Mouse (Mus musculus): Measurements from ENCODE around the gene Mrm2.
"Not testable (repeated sequence)": the region's sequence is repeated elsewhere in the genome, so short reads cannot be mapped to it uniquely, and the experiment has no call there.

Gene Mrm2

GRCm38 (mm10) chr5:140331615-140332512 is at the start of gene Mrm2:
Gene Mrm2, minus strand, starts transcription at chr5:140331898.
- peak; percentile 86 to 87 for DNase-seq

- DNase-seq: no peak
These were observed 49.5 kb upstream of the Mrm2 start for GRCm38 (mm10) chr5:140381156-140381555.

GRCm38 (mm10) chr5:140379299-140379698 is 47.6 kb upstream of the Mrm2 start:
- no peak for DNase-seq

GRCm38 (mm10) chr5:140378121-140378853 is 46.6 kb upstream of the Mrm2 start:
- no peak for DNase-seq

GRCm38 (mm10) chr5:140375249-140375829 is 43.6 kb upstream of the Mrm2 start:
- no peak for DNase-seq

GRCm38 (mm10) chr5:140374226-140374625 is 42.5 kb upstream of the Mrm2 start:
- no peak for DNase-seq

- no peak for DNase-seq
These were observed 42.0 kb upstream of the Mrm2 start for GRCm38 (mm10) chr5:140373711-140374110.

- DNase-seq: no peak
These were observed 40.0 kb upstream of the Mrm2 start for GRCm38 (mm10) chr5:140371671-140372070.

GRCm38 (mm10) chr5:140370446-140371254 is 39.0 kb upstream of the Mrm2 start:
- DNase-seq: no peak

GRCm38 (mm10) chr5:140369466-140369865 is 37.8 kb upstream of the Mrm2 start:
- DNase-seq: no peak

GRCm38 (mm10) chr5:140368926-140369325 is 37.2 kb upstream of the Mrm2 start:
- no peak for DNase-seq

- not testable (repeated sequence) for DNase-seq
These were observed 36.4 kb upstream of the Mrm2 start for GRCm38 (mm10) chr5:140368126-140368525.

- no peak for DNase-seq
These were observed 32.7 kb upstream of the Mrm2 start for GRCm38 (mm10) chr5:140364415-140364814.

GRCm38 (mm10) chr5:140359930-140360674 is 28.4 kb upstream of the Mrm2 start:
- no peak for DNase-seq

GRCm38 (mm10) chr5:140357466-140357865 is 25.8 kb upstream of the Mrm2 start:
- DNase-seq: no peak

GRCm38 (mm10) chr5:140355934-140356333 is 24.2 kb upstream of the Mrm2 start:
- DNase-seq: no peak

- DNase-seq: no peak
These were observed 20.7 kb upstream of the Mrm2 start for GRCm38 (mm10) chr5:140352352-140352751.

- no peak for DNase-seq
These were observed 19.2 kb upstream of the Mrm2 start for GRCm38 (mm10) chr5:140350731-140351497.

GRCm38 (mm10) chr5:140349882-140350281 is 18.2 kb upstream of the Mrm2 start:
- DNase-seq: no peak

- no peak for DNase-seq
These were observed 14.4 kb upstream of the Mrm2 start for GRCm38 (mm10) chr5:140346050-140346449.

- no peak for DNase-seq
These were observed 13.5 kb upstream of the Mrm2 start for GRCm38 (mm10) chr5:140345244-140345643.

All from thymus, postnatal 36 days (tissue).